Mouse (Mus musculus): ENCODE data around the gene Prlh. TPM values are rescaled to one million over a fixed set of nuclear protein-coding genes. Genes with fewer than 3 reads are reported as not detected.

Gene Prlh
- total RNA-seq, 2 experiments from 2014 or later, result not detected

DNA sequence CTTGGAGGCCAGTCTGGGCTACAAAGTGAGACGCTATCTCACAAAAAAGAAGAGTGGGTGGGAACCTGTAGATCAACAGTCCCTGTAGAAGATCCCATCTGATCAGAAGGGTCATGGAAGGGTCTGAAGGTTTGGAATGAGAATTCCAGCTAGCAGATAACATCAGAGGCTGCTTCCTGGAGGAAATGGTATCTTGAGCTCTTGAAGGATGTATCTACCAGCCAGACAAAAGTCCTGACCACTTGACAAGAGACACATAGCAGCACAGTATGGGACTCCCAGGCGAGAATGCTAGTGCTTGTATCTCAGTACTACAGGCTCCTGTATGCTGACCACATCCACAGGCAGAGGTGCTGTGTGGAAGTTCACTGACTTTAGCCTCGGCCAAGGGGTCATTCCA, 48.2 kb downstream of the Prlh start:
- no peak for DNase-seq

DNA sequence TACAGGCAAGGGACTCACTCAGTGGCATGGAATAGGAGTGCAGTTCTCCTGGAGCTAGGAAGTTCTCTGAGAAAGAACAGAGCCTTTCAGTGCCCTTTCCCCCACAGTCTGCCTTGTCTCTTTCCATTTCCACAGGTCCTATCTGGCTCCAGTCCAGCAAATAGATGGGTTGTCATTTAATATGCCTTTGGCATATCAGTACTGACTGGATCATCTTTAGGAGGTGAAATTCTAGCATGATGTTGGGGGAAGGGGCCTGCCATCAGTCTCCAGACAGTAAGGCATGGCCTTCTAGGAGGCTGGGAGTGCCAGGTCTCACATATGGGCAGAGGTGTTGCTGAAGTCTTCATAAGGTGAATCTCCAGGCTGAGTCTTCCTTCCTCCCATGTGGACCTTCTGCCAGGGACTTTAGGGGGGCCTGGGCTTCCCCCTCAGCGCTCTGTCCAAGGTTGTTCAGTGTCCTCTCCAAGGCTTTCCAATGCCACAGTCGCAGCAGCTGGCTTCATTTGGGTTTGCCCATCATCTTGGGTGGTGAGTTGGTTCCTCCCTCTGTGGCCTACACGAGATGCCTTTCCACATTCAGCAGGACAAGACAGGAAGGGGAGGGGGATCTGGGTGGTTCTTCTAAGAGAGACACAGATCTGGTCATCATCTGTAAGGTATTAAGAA, 49.1 kb downstream of the Prlh start:
- no peak for DNase-seq

GRCm38 (mm10) chr1:91002641-91003040, 49.7 kb downstream of the Prlh start:
- DNase-seq, result no peak

Other genes with a start within 250 kb of the Prlh start
- gene Col6a3, start 109.1 kb upstream of the Prlh start, total RNA-seq (2021), result 10 to 100 TPM; 38.0 to 66.0 TPM
- 1 to 10 TPM; 2.2 to 2.3 TPM for gene Mlph, start 38.0 kb upstream of the Prlh start, total RNA-seq (2021)
- not detected for gene Rab17, start 16.6 kb downstream of the Prlh start, total RNA-seq (2021)
- 10 to 100 TPM; 56.6 to 59.1 TPM for gene Lrrfip1, start 45.6 kb downstream of the Prlh start, total RNA-seq (2021)
- gene Rbm44, start 192.0 kb downstream of the Prlh start, total RNA-seq (2021), result not detected
- 1 to 10 TPM; 6.1 to 6.3 TPM for gene Ramp1, start 226.7 kb downstream of the Prlh start, total RNA-seq (2021)